Mouse (Mus musculus) frontal cortex, postnatal 14 days (tissue): ENCODE results near the gene Lxn.

ENCODE experiments used
- DNase-seq, 2 experiments: peaks; one replicate each; pipeline ENCODE4 v3.0.0; 2022; ENCODE audit warnings: low spot score in 2 of 2

Lxn gene

GRCm38 (mm10) chr3:67462015-67462414 lies 1.7 kb downstream of the Lxn start:
- DNase-seq = no peak

DNA sequence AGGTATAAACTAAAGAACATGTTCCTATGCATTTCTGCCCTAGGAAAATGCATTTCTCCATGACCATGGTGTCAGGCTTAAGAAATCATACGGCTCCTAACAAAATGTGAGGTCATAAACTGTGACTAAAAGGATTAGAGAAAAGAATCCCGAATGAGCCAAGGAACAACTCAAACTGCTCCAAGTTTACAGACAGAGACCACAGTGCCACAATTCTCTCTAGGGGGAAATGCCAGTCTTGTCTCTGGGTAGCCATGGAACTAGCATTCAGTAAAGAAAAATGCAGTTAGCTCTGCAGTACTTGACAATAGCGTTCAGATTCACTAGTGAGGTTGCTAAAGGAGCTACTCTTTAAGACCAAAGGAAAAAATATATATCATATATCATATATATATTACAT lies 3.8 kb downstream of the Lxn start:
- DNase-seq = no peak

- no peak for DNase-seq
These were observed 13.0 kb downstream of the Lxn start for GRCm38 (mm10) chr3:67450601-67451210.

DNA sequence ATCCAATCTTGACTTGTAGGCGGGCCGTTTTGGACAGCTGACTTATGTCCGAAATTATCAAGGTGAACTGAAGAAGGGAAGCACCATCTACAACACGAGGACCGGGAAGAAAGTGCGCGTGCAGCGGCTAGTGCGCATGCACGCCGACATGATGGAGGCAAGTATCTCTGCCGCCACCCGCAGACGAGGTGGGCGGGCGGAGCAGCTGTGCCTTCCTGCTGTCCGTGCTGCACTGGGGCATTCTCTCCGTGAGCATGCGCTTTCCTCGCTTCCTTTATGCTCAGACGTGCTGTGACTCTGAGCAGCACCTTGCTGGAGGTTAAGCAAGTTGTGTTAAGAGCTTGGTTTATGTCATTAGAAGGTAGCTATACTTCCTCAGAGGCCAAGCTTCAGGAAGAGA lies 14.1 kb downstream of the Lxn start:
- DNase-seq = no peak

- DNase-seq = no peak
These were observed 16.6 kb downstream of the Lxn start for GRCm38 (mm10) chr3:67447143-67447542.

GRCm38 (mm10) chr3:67434011-67434410 lies 29.7 kb downstream of the Lxn start:
- no peak for DNase-seq

DNA sequence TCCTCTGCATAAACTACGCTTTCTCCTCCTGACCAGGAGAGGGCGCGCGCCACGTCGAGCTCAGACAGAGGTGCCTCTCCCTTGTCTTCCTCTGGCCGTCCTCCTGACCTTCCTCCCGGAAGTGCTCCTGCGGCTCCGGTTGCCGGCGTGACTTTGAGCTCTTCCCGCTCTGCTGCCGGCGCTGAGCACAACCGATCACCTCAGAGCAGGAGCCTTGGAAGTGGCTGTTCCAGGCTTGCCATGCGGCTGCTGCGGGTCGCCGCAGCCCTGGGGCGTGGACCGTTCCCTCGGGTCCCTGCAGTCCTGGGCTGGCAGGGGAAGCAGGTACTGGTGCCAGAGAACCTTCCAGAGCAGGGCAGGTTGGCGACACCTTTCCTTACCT lies 33.7 kb downstream of the Lxn start, which contains the start of gene Gfm1:
Gfm1 (plus strand) TSS at position 98 of the 382 bp plus-strand sequence.
- DNase-seq = peak; percentile 77 to 83

- no peak for DNase-seq
These were observed 34.3 kb downstream of the Lxn start for GRCm38 (mm10) chr3:67429338-67429998.
